Mouse (Mus musculus): ENCODE measurements at regions not wholly inside any gene's neighbourhood (a gene's known extent, or its start where the extent isn't known, plus 50 kb on each side); places are given as distances from the start of the nearest gene placed in this dataset.

DNA sequence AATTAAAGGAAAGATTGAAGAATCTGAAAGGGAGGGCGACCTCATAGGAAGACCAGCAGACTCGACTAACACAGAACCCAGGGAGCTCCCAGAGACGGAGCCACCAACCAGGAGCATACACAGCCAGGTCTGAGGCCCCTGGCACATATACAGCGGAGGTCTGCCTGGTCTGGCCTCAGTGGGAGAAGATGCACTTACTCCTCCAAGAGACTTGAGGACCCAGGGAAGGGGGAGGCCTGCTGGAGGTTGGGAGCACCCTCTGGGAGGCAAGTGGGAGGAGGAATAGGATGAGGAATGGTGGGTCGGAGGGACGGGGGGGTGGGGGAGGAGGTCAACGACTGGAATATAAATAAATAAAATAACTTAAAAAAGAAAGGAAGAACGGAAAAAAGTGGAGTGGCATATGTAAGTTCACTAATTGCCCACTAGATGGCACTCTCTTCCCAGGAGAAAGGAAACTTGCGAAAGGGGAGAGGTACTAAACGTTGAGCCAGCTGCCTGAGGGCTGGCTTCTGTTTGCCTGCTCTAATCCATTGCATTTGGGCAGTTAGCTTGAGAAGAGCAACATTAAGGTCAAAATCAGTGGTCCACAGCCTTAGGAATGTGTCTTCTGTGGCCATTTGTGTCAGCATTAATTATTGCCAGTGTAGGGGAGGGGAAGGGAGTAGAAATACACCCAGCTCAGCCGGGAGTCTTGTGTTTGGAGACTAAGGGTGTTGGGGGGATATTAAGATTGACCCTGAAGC lies 55.0 kb upstream of the Fam180a start:
- Histone ChIP-seq H3K27ac (ENCODE audit: insufficient read depth, low read depth) (no peak overlapping the region), H3K4me1 (ENCODE audit: control insufficient read depth in 1 of 2, insufficient read depth in 2 of 2) (peaks cover 0 to 14% of the 10 kb centered on the region in 2 experiments; a peak in 2 of 4 replicates), H3K4me3 (replicated peaks in 1 of 3; ENCODE audit: low read depth in 2 of 3, low read length in 2 of 3, poor library complexity in 1 of 3) (peak overlapping the region in 1 of 3 experiments; percentile 29), H3K27me3 (replicated peaks) (no peaks in the 10 kb centered on the region), H3K36me3 (replicated peaks in 1 of 2; ENCODE audit: control insufficient read depth in 1 of 2, insufficient read depth in 1 of 2, low read length in 1 of 2) (no peaks in the 10 kb centered on the region), H3K9me3 (replicated peaks; ENCODE audit: low read length) (no peaks in the 10 kb centered on the region), H3K4me2 (ENCODE audit: insufficient read depth, low read depth, poor library complexity, severe bottlenecking) (peak overlapping the region; percentile 85), H3K79me2 (replicated peaks; ENCODE audit: control insufficient read depth, extremely low read depth, insufficient read depth, poor library complexity, severe bottlenecking) (no peaks in the 10 kb centered on the region), H3K9ac (ENCODE audit: insufficient read depth, low read depth) (no peak overlapping the region)
- dilution Hi-C loops (cut with MboI; ENCODE audit: extremely low pct_ligation_motif_present, extremely low pct_unique_long_range_greater_than_20kb, low sequenced_read_pairs) (no loop called here), in situ Hi-C loops (cut with MboI; ENCODE audit: low pct_ligation_motif_present, low pct_unique_long_range_greater_than_20kb, low sequenced_read_pairs) (loop anchor here (10.0 kb wide), 1 partner anchor 184 kb away; no protein-coding TSS in a partner anchor)
- DNase-seq (ENCODE audit: extremely low read depth) = peak; percentile 70
- TF ChIP-seq CHD1 (IDR thresholded peaks at IDR 0.05; ENCODE audit: low read depth, low read length) = no peak
- no peak for TF ChIP-seq ZNF384 (IDR thresholded peaks at IDR 0.05; ENCODE audit: low read depth, low read length)
- TF ChIP-seq SMC3 (IDR thresholded peaks at IDR 0.05; ENCODE audit: low read depth, low read length) = peak; percentile 75
- TF ChIP-seq RAD21 (IDR thresholded peaks at IDR 0.05; ENCODE audit: low read depth, low read length) = peak; percentile 93
- TF ChIP-seq MAZ (IDR thresholded peaks at IDR 0.05; ENCODE audit: low read depth, low read length) = no peak
- peak; percentile 75 to 89 for TF ChIP-seq CTCF (conservative IDR thresholded peaks at IDR 0.05 in 1 of 2, IDR thresholded peaks at IDR 0.05 in 1 of 2; ENCODE audit: low read depth in 2 of 2, low read length in 2 of 2)
- no peak for TF ChIP-seq POLR2A (IDR thresholded peaks at IDR 0.05; ENCODE audit: low read depth, low read length)
- TF ChIP-seq HCFC1 (IDR thresholded peaks at IDR 0.05; ENCODE audit: low read depth, low read length) = no peak
- no peak for TF ChIP-seq CHD2 (IDR thresholded peaks at IDR 0.05; ENCODE audit: low read length)
- TF ChIP-seq JUND (conservative IDR thresholded peaks at IDR 0.05; ENCODE audit: low read depth, low read length) = no peak
- TF ChIP-seq ZC3H11A (IDR thresholded peaks at IDR 0.05; ENCODE audit: low read depth, low read length) = peak; percentile 48
- TF ChIP-seq EP300 (IDR thresholded peaks at IDR 0.05; ENCODE audit: low read length) = no peak

DNA sequence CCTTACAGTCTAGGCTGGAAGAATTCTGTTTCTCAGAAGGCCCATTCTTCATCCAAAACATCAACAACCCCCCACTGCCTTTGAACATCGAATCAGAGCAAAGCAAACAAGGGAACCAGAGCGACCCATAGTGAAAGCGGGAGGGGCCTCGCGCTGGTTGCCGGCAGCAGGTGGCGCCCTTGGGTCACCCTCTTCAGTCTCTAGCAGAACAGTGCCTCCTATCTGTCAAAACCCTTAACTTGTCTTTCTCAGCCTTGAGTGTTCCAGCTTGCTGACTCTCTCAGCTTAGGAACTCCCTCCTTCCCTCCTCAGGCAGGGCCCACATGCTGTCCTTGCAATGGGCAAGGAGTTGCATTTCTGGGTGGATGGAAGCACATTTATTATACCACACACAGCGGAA lies 53.9 kb upstream of the Fam180a start:
- Histone ChIP-seq H3K79me2 (replicated peaks; ENCODE audit: control insufficient read depth, extremely low read depth, insufficient read depth, poor library complexity, severe bottlenecking) (no peaks in the 10 kb centered on the region), H3K4me2 (ENCODE audit: insufficient read depth, low read depth, poor library complexity, severe bottlenecking) (peak overlapping the region; percentile 54), H3K9me3 (replicated peaks; ENCODE audit: low read length) (no peaks in the 10 kb centered on the region), H3K27ac (ENCODE audit: insufficient read depth, low read depth) (no peak overlapping the region), H3K4me1 (ENCODE audit: control insufficient read depth in 1 of 2, insufficient read depth in 2 of 2) (peaks cover 0 to 14% of the 10 kb centered on the region in 2 experiments; a peak in 2 of 4 replicates), H3K27me3 (replicated peaks) (no peaks in the 10 kb centered on the region), H3K9ac (ENCODE audit: insufficient read depth, low read depth) (no peak overlapping the region), H3K4me3 (replicated peaks in 1 of 3; ENCODE audit: low read depth in 2 of 3, low read length in 2 of 3, poor library complexity in 1 of 3) (peak overlapping the region in 2 of 3 experiments; percentile 10 to 29), H3K36me3 (replicated peaks in 1 of 2; ENCODE audit: control insufficient read depth in 1 of 2, insufficient read depth in 1 of 2, low read length in 1 of 2) (no peaks in the 10 kb centered on the region)
- peak; percentile 92 for DNase-seq (ENCODE audit: extremely low read depth)
- dilution Hi-C loops (cut with MboI; ENCODE audit: extremely low pct_ligation_motif_present, extremely low pct_unique_long_range_greater_than_20kb, low sequenced_read_pairs) = no loop called here
- in situ Hi-C loops (cut with MboI; ENCODE audit: low pct_ligation_motif_present, low pct_unique_long_range_greater_than_20kb, low sequenced_read_pairs) = loop anchor here (10.0 kb wide), 1 partner anchor 185 kb away; no protein-coding TSS in a partner anchor
- no peak for TF ChIP-seq E2F4 (IDR thresholded peaks at IDR 0.05; ENCODE audit: insufficient replicate concordance, low read depth, low read length)
- TF ChIP-seq MAFK (IDR thresholded peaks at IDR 0.05; ENCODE audit: insufficient replicate concordance, low read length) = no peak
- no peak for TF ChIP-seq ZKSCAN1 (IDR thresholded peaks at IDR 0.05; ENCODE audit: borderline replicate concordance, low read depth, low read length)
- 0 out of 2 replicates have a peak, but pooled peaks have one; percentile 43 for TF ChIP-seq ELF1 (IDR thresholded peaks at IDR 0.05; ENCODE audit: low read depth, low read length)
- peak; percentile 25; the same call in 1 of the 2 replicates for TF ChIP-seq MXI1 (IDR thresholded peaks at IDR 0.05; ENCODE audit: low read depth, low read length)
- TF ChIP-seq ZNF384 (IDR thresholded peaks at IDR 0.05; ENCODE audit: low read depth, low read length) = peak; percentile 34; the same call in 1 of the 2 replicates
- TF ChIP-seq ZC3H11A (IDR thresholded peaks at IDR 0.05; ENCODE audit: low read depth, low read length) = peak; percentile 1; the same call in 1 of the 2 replicates
- peak; percentile 44 for TF ChIP-seq JUND (conservative IDR thresholded peaks at IDR 0.05; ENCODE audit: low read depth, low read length)
- TF ChIP-seq MAX (IDR thresholded peaks at IDR 0.05; ENCODE audit: low read length) = no peak
- no peak; the same call in 1 of the 2 replicates for TF ChIP-seq BHLHE40 (IDR thresholded peaks at IDR 0.05; ENCODE audit: low read depth, low read length)
- TF ChIP-seq RAD21 (IDR thresholded peaks at IDR 0.05; ENCODE audit: low read depth, low read length) = peak; percentile 79
- peak; percentile 73 for TF ChIP-seq MAZ (IDR thresholded peaks at IDR 0.05; ENCODE audit: low read depth, low read length)
- TF ChIP-seq TCF12 (IDR thresholded peaks at IDR 0.05; ENCODE audit: low read depth, low read length) = 0 out of 2 replicates have a peak, but pooled peaks have one; percentile 36
- TF ChIP-seq IRF4 (IDR thresholded peaks at IDR 0.05; ENCODE audit: low read depth, low read length) = peak; percentile 68; the same call in 1 of the 2 replicates
- TF ChIP-seq GABPA (IDR thresholded peaks at IDR 0.05; ENCODE audit: insufficient replicate concordance, low read depth, low read length) = no peak
- TF ChIP-seq NELFE (IDR thresholded peaks at IDR 0.05; ENCODE audit: low read depth, low read length) = peak; percentile 81; the same call in 1 of the 2 replicates
- TF ChIP-seq RCOR1 (conservative IDR thresholded peaks at IDR 0.05; ENCODE audit: low read depth, low read length) = no peak
- TF ChIP-seq USF1 (IDR thresholded peaks at IDR 0.05; ENCODE audit: low read depth, low read length) = no peak
- TF ChIP-seq HCFC1 (IDR thresholded peaks at IDR 0.05; ENCODE audit: low read depth, low read length) = peak; percentile 42
- TF ChIP-seq POLR2A (IDR thresholded peaks at IDR 0.05; ENCODE audit: low read depth, low read length) = no peak
- peak; percentile 43 to 100; a peak in 3 of 4 replicates for TF ChIP-seq CTCF (conservative IDR thresholded peaks at IDR 0.05 in 1 of 2, IDR thresholded peaks at IDR 0.05 in 1 of 2; ENCODE audit: low read depth in 2 of 2, low read length in 2 of 2)
- TF ChIP-seq NRF1 (IDR thresholded peaks at IDR 0.05; ENCODE audit: low read depth, low read length) = no peak
- no peak for TF ChIP-seq ZMIZ1 (IDR thresholded peaks at IDR 0.05; ENCODE audit: low read depth, low read length)
- no peak for TF ChIP-seq CHD2 (IDR thresholded peaks at IDR 0.05; ENCODE audit: low read length)
- TF ChIP-seq USF2 (conservative IDR thresholded peaks at IDR 0.05; ENCODE audit: low read depth, low read length) = no peak
- TF ChIP-seq KAT2A (IDR thresholded peaks at IDR 0.05; ENCODE audit: insufficient replicate concordance, low read length) = no peak

Measured in CH12.LX (cell line).